Mouse (Mus musculus): ENCODE results near the gene Pcgf2.

Pcgf2 gene

DNA sequence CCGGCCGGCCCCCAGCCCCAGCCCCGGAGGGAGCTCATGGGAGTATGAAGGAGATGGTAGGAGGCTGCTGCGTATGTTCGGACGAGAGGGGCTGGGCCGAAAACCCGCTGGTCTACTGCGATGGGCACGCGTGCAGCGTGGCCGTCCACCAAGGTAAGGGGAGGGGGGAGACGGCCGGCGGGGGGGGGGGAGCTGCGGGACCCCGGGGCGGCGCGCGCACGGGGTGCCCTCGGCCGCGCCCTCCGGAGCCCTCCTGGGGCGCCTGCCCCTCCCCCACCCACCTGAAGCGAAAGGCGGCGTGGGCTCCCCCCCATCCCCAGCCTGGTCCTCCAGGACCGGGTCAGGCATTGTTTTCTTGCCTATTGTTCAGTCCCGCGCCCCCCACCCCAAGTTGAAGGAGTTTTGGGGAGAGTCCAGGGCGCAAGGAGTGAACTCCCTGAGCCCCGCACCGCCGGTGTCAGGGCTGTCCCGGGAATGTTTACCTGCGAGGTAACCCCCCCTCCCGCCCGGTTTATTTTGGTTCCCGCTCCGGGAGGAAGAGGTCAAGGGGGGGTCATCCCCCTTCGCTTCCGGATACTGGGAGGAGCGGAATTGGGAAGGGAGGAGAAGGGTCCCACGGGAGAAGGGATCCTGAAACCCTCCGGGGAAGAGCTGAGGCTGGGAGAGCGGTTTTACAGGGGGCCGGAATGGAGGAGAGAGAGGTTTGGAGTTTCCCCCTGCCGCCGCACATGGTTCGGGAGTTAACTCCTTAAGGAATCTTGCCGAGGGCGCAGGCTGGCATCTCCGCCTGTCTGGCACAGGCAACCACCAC, 36.6 kb downstream of the Pcgf2 start:
- peak overlapping the region; percentile 90 for H3K4me3 ChIP-seq (replicated peaks; ENCODE audit: low read length)
- H3K4me1 ChIP-seq (replicated peaks; ENCODE audit: low read depth, low read length): peaks cover 60% of the 10 kb centered on the region
- no peaks in the 10 kb centered on the region for H3K27me3 ChIP-seq (ENCODE audit: insufficient read depth, low read length)
- H3K9me3 ChIP-seq (ENCODE audit: low read length): no peaks in the 10 kb centered on the region
- TF ChIP-seq NANOG (IDR thresholded peaks at IDR 0.05; ENCODE audit: borderline replicate concordance, low read length): no peak
- peaks cover 43% of the 10 kb centered on the region for H3K36me3 ChIP-seq (ENCODE audit: insufficient read depth, low read length)

DNA sequence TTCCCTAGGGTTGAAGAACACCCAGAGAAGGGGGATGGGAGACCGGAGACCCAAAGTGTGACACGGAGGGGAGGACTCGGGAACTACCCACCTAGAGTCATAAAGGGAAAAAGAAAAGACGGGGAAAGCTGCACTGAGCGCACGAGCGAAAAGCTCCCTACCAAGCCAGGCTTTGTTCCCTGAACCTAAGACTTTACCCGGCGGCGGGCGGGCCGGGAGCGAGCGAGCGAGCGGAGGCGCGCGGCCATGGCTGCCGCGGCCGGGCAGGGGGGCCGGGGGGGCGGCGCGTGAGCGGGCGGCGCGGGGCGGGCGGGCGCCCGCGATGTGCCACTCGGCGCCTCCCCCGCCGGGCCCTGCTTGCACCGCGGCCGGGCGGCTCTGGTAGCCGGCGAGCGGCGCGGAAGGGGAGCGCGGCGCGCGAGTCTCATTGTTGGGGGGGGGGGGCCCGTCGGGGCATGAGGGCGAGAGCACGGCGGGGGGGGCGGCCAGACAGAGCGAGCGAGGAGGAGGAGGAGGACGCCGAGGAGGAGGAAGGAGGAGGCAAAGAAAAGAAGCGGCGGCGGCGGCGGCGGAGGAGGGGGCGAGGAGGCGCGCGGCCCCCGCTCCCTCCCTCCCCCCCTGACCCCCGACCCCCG, 37.3 kb downstream of the Pcgf2 start, which contains the start of gene Mllt6:
TSS of gene Mllt6 (plus strand) at position 522 of the 635 bp plus-strand sequence.
- TF ChIP-seq CTCF (conservative IDR thresholded peaks at IDR 0.05; ENCODE audit: low read length): no peak
- no peak for TF ChIP-seq POU5F1 (IDR thresholded peaks at IDR 0.05; ENCODE audit: borderline replicate concordance, low read length)
- no peak for TF ChIP-seq NANOG (IDR thresholded peaks at IDR 0.05; ENCODE audit: borderline replicate concordance, low read length)
- Histone ChIP-seq H3K9me3 (ENCODE audit: low read length) (no peaks in the 10 kb centered on the region), H3K4me1 (replicated peaks; ENCODE audit: low read depth, low read length) (peaks cover 60% of the 10 kb centered on the region), H3K27me3 (ENCODE audit: insufficient read depth, low read length) (no peaks in the 10 kb centered on the region), H3K4me3 (replicated peaks; ENCODE audit: low read length) (peak within 1 kb of the TSS; percentile 94), H3K36me3 (ENCODE audit: insufficient read depth, low read length) (peaks cover 42% of the 10 kb centered on the region)

DNA sequence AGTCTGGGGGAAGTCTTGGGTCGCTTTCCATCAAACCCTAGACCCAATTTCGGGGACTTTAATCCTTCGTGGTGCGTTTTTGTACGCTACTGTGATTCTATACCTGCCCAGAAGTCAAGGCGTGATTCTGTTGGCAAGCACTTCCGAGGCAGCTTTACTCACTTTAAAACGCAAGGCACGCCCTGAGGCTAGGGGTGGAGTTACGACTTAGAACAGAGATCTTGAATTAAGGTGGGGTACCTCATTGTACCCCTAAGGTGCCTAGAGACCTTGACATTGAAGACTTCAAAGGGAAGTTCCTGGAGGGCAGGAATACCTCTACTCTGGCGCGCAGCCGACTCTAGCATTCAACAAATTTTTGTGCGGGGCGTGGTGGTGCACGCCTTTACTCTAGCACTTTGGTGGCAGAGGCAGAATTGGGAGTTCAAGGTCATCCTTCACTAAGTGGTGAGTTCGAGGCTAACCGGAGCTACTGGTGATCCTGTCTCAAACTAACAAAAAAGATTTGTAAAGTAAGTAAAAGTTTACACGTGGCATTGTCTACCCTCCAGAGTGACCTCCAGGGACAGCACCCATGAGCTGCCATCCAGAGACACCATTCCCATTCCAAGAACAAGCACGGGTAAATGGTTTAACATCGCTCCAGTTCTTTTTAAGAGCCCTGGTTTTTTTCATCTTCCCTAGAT, 37.9 kb downstream of the Pcgf2 start:
- no peak for TF ChIP-seq POU5F1 (IDR thresholded peaks at IDR 0.05; ENCODE audit: borderline replicate concordance, low read length)
- peak; percentile 85 for TF ChIP-seq NANOG (IDR thresholded peaks at IDR 0.05; ENCODE audit: borderline replicate concordance, low read length)
- no peak for TF ChIP-seq CTCF (conservative IDR thresholded peaks at IDR 0.05; ENCODE audit: low read length)
- no peaks in the 10 kb centered on the region for H3K27me3 ChIP-seq (ENCODE audit: insufficient read depth, low read length)
- peaks cover 36% of the 10 kb centered on the region for H3K36me3 ChIP-seq (ENCODE audit: insufficient read depth, low read length)

GRCm38 (mm10) chr11:97661648-97662133, 38.6 kb downstream of the Pcgf2 start:
- H3K4me3 ChIP-seq (replicated peaks; ENCODE audit: low read length): peak overlapping the region; percentile 94
- TF ChIP-seq POU5F1 (IDR thresholded peaks at IDR 0.05; ENCODE audit: borderline replicate concordance, low read length) (no peak), NANOG (IDR thresholded peaks at IDR 0.05; ENCODE audit: borderline replicate concordance, low read length) (no peak), CTCF (conservative IDR thresholded peaks at IDR 0.05; ENCODE audit: low read length) (no peak)
- peaks cover 30% of the 10 kb centered on the region for H3K36me3 ChIP-seq (ENCODE audit: insufficient read depth, low read length)
- no peaks in the 10 kb centered on the region for H3K27me3 ChIP-seq (ENCODE audit: insufficient read depth, low read length)
- H3K4me1 ChIP-seq (replicated peaks; ENCODE audit: low read depth, low read length): peaks cover 59% of the 10 kb centered on the region
- no peaks in the 10 kb centered on the region for H3K9me3 ChIP-seq (ENCODE audit: low read length)

More for the DNA sequence above, 37.9 kb downstream of the Pcgf2 start:
- Histone ChIP-seq H3K4me3 (replicated peaks; ENCODE audit: low read length) (peak overlapping the region; percentile 94), H3K4me1 (replicated peaks; ENCODE audit: low read depth, low read length) (peaks cover 59% of the 10 kb centered on the region), H3K9me3 (ENCODE audit: low read length) (no peaks in the 10 kb centered on the region)

- Histone ChIP-seq H3K4me1 (replicated peaks; ENCODE audit: low read depth, low read length) (peaks cover 59% of the 10 kb centered on the region), H3K27me3 (ENCODE audit: insufficient read depth, low read length) (no peaks in the 10 kb centered on the region), H3K36me3 (ENCODE audit: insufficient read depth, low read length) (peaks cover 28% of the 10 kb centered on the region), H3K4me3 (replicated peaks; ENCODE audit: low read length) (peak overlapping the region; percentile 94), H3K9me3 (ENCODE audit: low read length) (no peaks in the 10 kb centered on the region)
- no peak for TF ChIP-seq NANOG (IDR thresholded peaks at IDR 0.05; ENCODE audit: borderline replicate concordance, low read length)
- TF ChIP-seq POU5F1 (IDR thresholded peaks at IDR 0.05; ENCODE audit: borderline replicate concordance, low read length): no peak
- TF ChIP-seq CTCF (conservative IDR thresholded peaks at IDR 0.05; ENCODE audit: low read length): no peak
Observed at GRCm38 (mm10) chr11:97660734-97661647, 39.3 kb downstream of the Pcgf2 start.

DNA sequence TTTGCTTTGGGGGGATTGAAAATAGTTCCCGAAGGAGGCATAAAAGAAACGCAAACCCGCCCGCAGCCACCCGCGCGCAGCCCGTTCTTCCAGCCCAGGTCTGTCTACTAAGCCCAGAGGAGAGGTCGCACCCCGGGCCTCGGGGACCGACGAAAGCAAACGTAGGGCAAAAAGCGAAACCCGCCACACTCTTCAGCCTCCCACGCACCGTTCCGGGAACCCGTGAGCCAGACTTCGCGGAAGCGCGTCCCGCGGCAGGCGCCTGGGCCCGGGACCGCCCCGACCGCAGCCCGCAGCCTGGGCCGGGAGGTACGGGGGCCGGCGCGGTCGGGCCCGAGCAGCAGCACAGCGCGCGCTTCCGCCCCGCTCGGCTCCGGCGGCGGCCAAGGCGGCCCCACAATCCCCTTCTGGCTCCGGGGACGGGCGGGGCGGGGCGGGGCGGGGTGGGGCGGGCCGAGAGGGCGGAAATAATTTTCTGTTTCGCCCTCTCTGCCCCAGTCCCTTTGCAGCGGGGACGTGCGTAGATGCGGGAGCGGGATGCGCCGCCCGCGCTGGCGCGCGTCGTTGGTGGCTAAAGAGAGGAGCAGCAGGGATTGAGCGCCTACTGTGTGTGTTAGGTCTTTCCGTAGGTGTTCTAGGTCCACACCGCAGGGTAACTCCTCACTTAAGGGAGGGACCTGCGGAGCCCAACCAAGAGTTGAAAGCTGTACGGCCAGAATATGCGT, 40.1 kb downstream of the Pcgf2 start:
- peaks cover 59% of the 10 kb centered on the region for H3K4me1 ChIP-seq (replicated peaks; ENCODE audit: low read depth, low read length)
- H3K9me3 ChIP-seq (ENCODE audit: low read length): no peaks in the 10 kb centered on the region
- TF ChIP-seq POU5F1 (IDR thresholded peaks at IDR 0.05; ENCODE audit: borderline replicate concordance, low read length) (no peak), CTCF (conservative IDR thresholded peaks at IDR 0.05; ENCODE audit: low read length) (no peak), NANOG (IDR thresholded peaks at IDR 0.05; ENCODE audit: borderline replicate concordance, low read length) (no peak)
- no peaks in the 10 kb centered on the region for H3K27me3 ChIP-seq (ENCODE audit: insufficient read depth, low read length)
- H3K36me3 ChIP-seq (ENCODE audit: insufficient read depth, low read length): peaks cover 28% of the 10 kb centered on the region
- peak overlapping the region; percentile 94 for H3K4me3 ChIP-seq (replicated peaks; ENCODE audit: low read length)

DNA sequence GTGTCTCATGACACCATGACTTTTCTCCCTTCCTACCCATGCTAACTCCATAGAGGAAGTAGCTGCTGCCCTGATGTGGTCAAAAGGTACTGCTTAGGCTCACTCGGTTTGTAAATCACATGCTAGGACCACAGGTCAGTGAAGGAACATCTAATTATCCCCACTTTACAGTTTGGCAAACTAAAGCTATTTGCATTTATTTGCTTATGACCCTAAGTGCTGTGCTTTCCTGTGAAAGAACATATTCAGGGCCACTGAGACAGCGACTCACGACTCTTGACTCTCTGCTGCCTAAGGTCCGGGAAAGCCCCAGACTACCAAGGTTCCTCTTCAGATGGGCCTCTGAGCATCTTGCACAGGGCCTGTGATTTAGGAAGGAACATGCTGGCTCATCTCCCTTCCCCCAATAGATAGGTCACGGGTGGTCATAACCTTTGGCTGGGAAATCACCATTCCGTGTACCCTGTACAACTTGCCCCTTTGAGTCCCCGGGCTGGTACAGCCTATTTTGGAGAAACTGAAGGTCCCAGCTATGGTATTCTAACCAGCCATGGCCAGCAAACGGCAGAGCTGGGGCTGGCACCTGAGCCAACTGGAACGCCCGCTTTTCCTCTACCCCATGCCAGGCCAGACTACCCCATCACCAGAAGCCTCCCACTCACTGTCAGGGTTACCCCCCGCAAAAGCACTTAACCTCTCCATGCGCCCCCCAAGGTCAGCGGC, 40.9 kb downstream of the Pcgf2 start:
- TF ChIP-seq CTCF (conservative IDR thresholded peaks at IDR 0.05; ENCODE audit: low read length) (no peak), NANOG (IDR thresholded peaks at IDR 0.05; ENCODE audit: borderline replicate concordance, low read length) (no peak), POU5F1 (IDR thresholded peaks at IDR 0.05; ENCODE audit: borderline replicate concordance, low read length) (no peak)
- Histone ChIP-seq H3K9me3 (ENCODE audit: low read length) (no peaks in the 10 kb centered on the region), H3K4me3 (replicated peaks; ENCODE audit: low read length) (peak overlapping the region; percentile 94), H3K36me3 (ENCODE audit: insufficient read depth, low read length) (peaks cover 33% of the 10 kb centered on the region), H3K4me1 (replicated peaks; ENCODE audit: low read depth, low read length) (peaks cover 61% of the 10 kb centered on the region), H3K27me3 (ENCODE audit: insufficient read depth, low read length) (no peaks in the 10 kb centered on the region)
